Mouse (Mus musculus) CH12.LX (cell line): ENCODE measurements around the gene Lamp2. TPM values are rescaled to one million over a fixed set of nuclear protein-coding genes. Genes with fewer than 3 reads are reported as not detected.

Experiments used
- DNase-seq: peaks from one replicate; pipeline ENCODE4 v3.0.0-alpha.2; 2013; ENCODE audit errors: extremely low read depth
- H3K27ac ChIP-seq: 2 replicates; pipeline ENCODE4 v1.5.1; 2012; ENCODE audit warnings: low read depth, mild to moderate bottlenecking, control low read depth, moderate library complexity; ENCODE audit not compliant: insufficient read depth
- H3K27me3 ChIP-seq: replicated peaks from 2 replicates; pipeline ENCODE3; 2012; ENCODE audit warnings: inconsistent platforms
- H3K36me3 ChIP-seq, 2 experiments: replicated peaks in 1 of 2; 2 replicates each; pipeline versions ENCODE3 to v1.6.1; 2012; ENCODE audit warnings: inconsistent platforms in 1 of 2, low read length in 1 of 2, mild to moderate bottlenecking in 1 of 2, mixed read lengths in 1 of 2, moderate library complexity in 1 of 2; ENCODE audit not compliant: control insufficient read depth in 1 of 2, insufficient read depth in 1 of 2
- H3K4me1 ChIP-seq, 2 experiments: 2 replicates each; pipeline ENCODE4 v1.6.1; 2012; ENCODE audit warnings: inconsistent platforms in 1 of 2, moderate library complexity in 1 of 2; ENCODE audit not compliant: insufficient read depth in 2 of 2, control insufficient read depth in 1 of 2
- H3K4me2 ChIP-seq: 2 replicates; pipeline ENCODE4 v1.6.1; 2012; ENCODE audit warnings: low read depth, mild to moderate bottlenecking, control low read depth; ENCODE audit not compliant: poor library complexity, insufficient read depth, severe bottlenecking
- H3K4me3 ChIP-seq, 3 experiments: fragments of 150-350 bp in 1 of 3; sonication (generic) in 1 of 3; replicated peaks in 1 of 3; 2 replicates each; pipeline versions ENCODE3 to v1.5.1; 2011 to 2012; ENCODE audit warnings: low read depth in 2 of 3, low read length in 2 of 3, mild to moderate bottlenecking in 2 of 3, moderate library complexity in 2 of 3, control low read depth in 1 of 3, improper control_type of control experiment in 1 of 3, inconsistent platforms in 1 of 3, mixed read lengths in 1 of 3; ENCODE audit not compliant: poor library complexity in 1 of 3
- H3K79me2 ChIP-seq: replicated peaks from 2 replicates; pipeline ENCODE4 v1.6.1; 2012; ENCODE audit warnings: mild to moderate bottlenecking, moderate library complexity; ENCODE audit not compliant: control insufficient read depth, poor library complexity, insufficient read depth, severe bottlenecking; ENCODE audit errors: extremely low read depth
- H3K9ac ChIP-seq: 2 replicates; pipeline ENCODE4 v1.6.1; 2012; ENCODE audit warnings: low read depth, mild to moderate bottlenecking, control low read depth, moderate library complexity; ENCODE audit not compliant: insufficient read depth
- H3K9me3 ChIP-seq: replicated peaks from 2 replicates; pipeline ENCODE3; 2012; ENCODE audit warnings: low read length, inconsistent platforms, mixed read lengths
- EP300 ChIP-seq: IDR thresholded peaks from 2 replicates; pipeline ENCODE4 v1.6.1; 2011; ENCODE audit warnings: low read length, improper control_type of control experiment
- IRF4 ChIP-seq: IDR thresholded peaks from 2 replicates; pipeline ENCODE4 v1.6.1; 2014; ENCODE audit warnings: low read depth, mild to moderate bottlenecking, inconsistent platforms, low read length, improper control_type of control experiment
- JUN ChIP-seq: IDR thresholded peaks from 2 replicates; pipeline ENCODE4 v1.6.1; 2011; ENCODE audit warnings: low read depth, mild to moderate bottlenecking, low read length, improper control_type of control experiment, moderate library complexity; ENCODE audit not compliant: insufficient read depth
- KAT2A ChIP-seq: IDR thresholded peaks from 2 replicates; pipeline ENCODE4 v1.6.1; 2012; ENCODE audit warnings: low read length, improper control_type of control experiment, inconsistent platforms; ENCODE audit not compliant: insufficient replicate concordance
- MAFK ChIP-seq: IDR thresholded peaks from 2 replicates; pipeline ENCODE4 v1.6.1; 2011; ENCODE audit warnings: low read length, improper control_type of control experiment; ENCODE audit not compliant: insufficient replicate concordance
- MAZ ChIP-seq: IDR thresholded peaks from 2 replicates; pipeline ENCODE4 v1.6.1; 2012; ENCODE audit warnings: low read depth, mild to moderate bottlenecking, inconsistent platforms, low read length, improper control_type of control experiment, moderate library complexity
- MEF2A ChIP-seq: IDR thresholded peaks from 2 replicates; pipeline ENCODE4 v1.6.1; 2014; ENCODE audit warnings: low read depth, mild to moderate bottlenecking, inconsistent platforms, low read length, improper control_type of control experiment, borderline replicate concordance
- RCOR1 ChIP-seq: conservative IDR thresholded peaks from 2 replicates; pipeline ENCODE4 v1.6.1; 2012; ENCODE audit warnings: low read depth, mild to moderate bottlenecking, inconsistent platforms, low read length, improper control_type of control experiment
- TBP ChIP-seq: conservative IDR thresholded peaks from 2 replicates; pipeline ENCODE4 v1.6.1; 2011; ENCODE audit warnings: low read depth, low read length, improper control_type of control experiment
- USF2 ChIP-seq: conservative IDR thresholded peaks from 2 replicates; pipeline ENCODE4 v1.6.1; 2011; ENCODE audit warnings: low read depth, low read length, improper control_type of control experiment
- dilution Hi-C: fragments of 300-500 bp; cut with MboI; formaldehyde crosslinking; loops from 2 replicates; pipeline ENCODE4 v1.14.3; 2020; ENCODE audit warnings: low sequenced_read_pairs; ENCODE audit not compliant: extremely low pct_unique_long_range_greater_than_20kb, extremely low pct_ligation_motif_present
- in situ Hi-C: fragments of 300-500 bp; cut with MboI; formaldehyde crosslinking; loops from 3 replicates; pipeline ENCODE4 v1.14.3; 2019; ENCODE audit warnings: low sequenced_read_pairs, low pct_ligation_motif_present, low pct_unique_long_range_greater_than_20kb, mixed read lengths
- polyA plus RNA-seq: library from polyadenylated mRNA; unstranded; fragments of >175 nt; gene quantifications from 2 replicates; pipeline ENCODE4 v1.2.1, GENCODE M21; 2012; ENCODE audit warnings: low read depth; ENCODE audit not compliant: insufficient read length
- total RNA-seq, 2 experiments: library from RNA; depleted of rRNA; stranded (reverse); fragments of 300-350 nt in 1 of 2; fragments of >200 nt in 1 of 2; gene quantifications; 2 replicates each; pipeline ENCODE4 v1.2.3; 2012 to 2014

Gene Lamp2
- total and polyA plus RNA-seq, 3 experiments, result 35.3 to 79.9 (median 66.2) TPM

GRCm38 (mm10) chrX:38462101-38462500, 5.8 kb upstream of the Lamp2 start:
- in situ Hi-C loops, result no loop called here
- Histone ChIP-seq H3K79me2 (no peaks in the 10 kb centered on the region), H3K9me3 (no peaks in the 10 kb centered on the region), H3K27ac (no peak overlapping the region), H3K9ac (no peak overlapping the region), H3K27me3 (no peaks in the 10 kb centered on the region), H3K4me3 (no peak overlapping the region), H3K4me1 (peaks cover 0 to 11% of the 10 kb centered on the region in 2 experiments; a peak in 1 of 4 replicates), H3K4me2 (no peak overlapping the region), H3K36me3 (no peaks in the 10 kb centered on the region)
- no peak for TF ChIP-seq USF2
- no peak for DNase-seq
- dilution Hi-C loops, result no loop called here

GRCm38 (mm10) chrX:38460887-38461286, 4.6 kb upstream of the Lamp2 start:
- no peaks in the 10 kb centered on the region for H3K27me3 ChIP-seq
- dilution Hi-C loops, result no loop called here
- no peak overlapping the region for H3K9ac ChIP-seq
- no peak overlapping the region for H3K4me2 ChIP-seq
- H3K79me2 ChIP-seq, result peaks cover under 1% of the 10 kb centered on the region
- H3K9me3 ChIP-seq, result no peaks in the 10 kb centered on the region
- no peak overlapping the region for H3K4me3 ChIP-seq
- H3K4me1 ChIP-seq, result peaks cover 0 to 11% of the 10 kb centered on the region in 2 experiments; a peak in 1 of 4 replicates
- TF ChIP-seq EP300 (0 out of 2 replicates have a peak, but pooled peaks have one; percentile 16), TBP (no peak)
- TF ChIP-seq, all 38 proteins: peak for 1
- DNase-seq, result no peak
- in situ Hi-C loops, result no loop called here
- Histone ChIP-seq H3K36me3 (no peaks in the 10 kb centered on the region), H3K27ac (no peak overlapping the region)

- Histone ChIP-seq H3K27ac (no peak overlapping the region), H3K27me3 (no peaks in the 10 kb centered on the region), H3K9me3 (no peaks in the 10 kb centered on the region), H3K4me1 (peaks cover 0 to 14% of the 10 kb centered on the region in 2 experiments; a peak in 2 of 4 replicates), H3K9ac (no peak overlapping the region), H3K36me3 (peaks cover 0 to 2% of the 10 kb centered on the region in 2 experiments), H3K4me2 (no peak overlapping the region), H3K79me2 (peaks cover 15% of the 10 kb centered on the region), H3K4me3 (no peak overlapping the region)
- in situ Hi-C loops (no loop called here), dilution Hi-C loops (no loop called here)
- no peak for DNase-seq
- TF ChIP-seq JUN (no peak), IRF4 (no peak), MEF2A (no peak), KAT2A (no peak), MAZ (no peak), MAFK (no peak), RCOR1 (no peak)
These were observed 2.8 kb upstream of the Lamp2 start for GRCm38 (mm10) chrX:38459076-38459475.
